Mouse (Mus musculus) lung, postnatal 0 days (tissue): ENCODE measurements at regions not wholly inside any gene's neighbourhood (a gene's known extent, or its start where the extent isn't known, plus 50 kb on each side); places are given as distances from the start of the nearest gene placed in this dataset.

Source experiments
- ATAC-seq: fragments of 200-750 bp; cut with Nextera tagmentation; 2 replicates; pipeline ENCODE4 v1.8.0; 2017; ENCODE audit warnings: moderate library complexity
- DNase-seq: peaks from one replicate; pipeline ENCODE4 v3.0.0-alpha.2; 2016; ENCODE audit warnings: low spot score
- H3K27ac ChIP-seq: fragments of 300-500 bp; sonication (generic); 2 replicates; pipeline ENCODE4 v1.5.1; 2014; ENCODE audit warnings: antibody characterized with exemption, mild to moderate bottlenecking, low read length, mixed read lengths
- H3K27me3 ChIP-seq: fragments of 300-500 bp; sonication (generic); replicated peaks from 2 replicates; pipeline ENCODE4 v1.6.1; 2014; ENCODE audit warnings: low read length, mixed read lengths; ENCODE audit not compliant: insufficient read depth
- H3K36me3 ChIP-seq: fragments of 300-500 bp; sonication (generic); 2 replicates; pipeline ENCODE4 v1.6.1; 2014; ENCODE audit warnings: low read length, mixed read lengths; ENCODE audit not compliant: insufficient read depth
- H3K4me1 ChIP-seq: fragments of 300-500 bp; sonication (generic); 2 replicates; pipeline ENCODE4 v1.6.1; 2014; ENCODE audit warnings: antibody characterized with exemption, low read depth, low read length, mixed read lengths; ENCODE audit not compliant: insufficient read depth
- H3K4me2 ChIP-seq: fragments of 300-500 bp; sonication (generic); replicated peaks from 2 replicates; pipeline ENCODE4 v1.6.1; 2014; ENCODE audit warnings: low read depth, mild to moderate bottlenecking, low read length, moderate library complexity, mixed read lengths
- H3K4me3 ChIP-seq: fragments of 300-500 bp; sonication (generic); 2 replicates; pipeline ENCODE4 v1.5.1; 2014; ENCODE audit warnings: low read depth, low read length
- H3K9ac ChIP-seq: fragments of 300-500 bp; sonication (generic); replicated peaks from 2 replicates; pipeline ENCODE4 v1.6.1; 2014; ENCODE audit warnings: low read depth, mild to moderate bottlenecking
- H3K9me3 ChIP-seq: fragments of 300-500 bp; sonication (generic); 2 replicates; pipeline ENCODE4 v1.6.1; 2016; ENCODE audit warnings: low read length, mixed read lengths
- CTCF ChIP-seq: IDR thresholded peaks from 2 replicates; pipeline ENCODE4 v1.5.1; 2016; ENCODE audit warnings: antibody characterized with exemption, mild to moderate bottlenecking
- EP300 ChIP-seq: IDR thresholded peaks from 2 replicates; pipeline ENCODE4 v1.6.1; 2016; ENCODE audit warnings: antibody characterized with exemption, mild to moderate bottlenecking, control low read depth
- WGBS: fragments of 180-500 bp; shearing (Covaris S2); extraction: QIAGEN DNeasy Blood & Tissue Kit; methylation state at CpG from one replicate; pipeline ENCODE4 v1.1.7; 2014; 5-methylcytosine and 5-hydroxymethylcytosine counted together

GRCm38 (mm10) chr11:56159412-56160074 is 118.7 kb upstream of the Nmur2 start:
- Histone ChIP-seq H3K4me2 (no peak overlapping the region), H3K4me1 (no peaks in the 10 kb centered on the region), H3K4me3 (no peak overlapping the region), H3K9ac (no peak overlapping the region), H3K27me3 (no peaks in the 10 kb centered on the region), H3K36me3 (no peaks in the 10 kb centered on the region), H3K27ac (no peak overlapping the region), H3K9me3 (no peaks in the 10 kb centered on the region)
- WGBS, result 38% methylated on average over 10 of the region's 10 CpGs
- DNase-seq (peak; percentile 80), ATAC-seq (peak; percentile 63; the same call in 1 of the 2 replicates)
- TF ChIP-seq EP300 (no peak), CTCF (peak; percentile 77)

GRCm38 (mm10) chr11:56150825-56151342 is 110.1 kb upstream of the Nmur2 start:
- ATAC-seq (peak; percentile 41), DNase-seq (peak; percentile 34)
- Histone ChIP-seq H3K4me1 (no peaks in the 10 kb centered on the region), H3K27me3 (no peaks in the 10 kb centered on the region), H3K4me3 (no peak overlapping the region), H3K27ac (0 out of 2 replicates have a peak overlapping the region, but pooled peaks have one; percentile 9), H3K9ac (no peak overlapping the region), H3K36me3 (no peaks in the 10 kb centered on the region), H3K4me2 (no peak overlapping the region), H3K9me3 (no peaks in the 10 kb centered on the region)
- 63% methylated on average over 13 of the region's 13 CpGs for WGBS
- TF ChIP-seq CTCF, result no peak
- peak; percentile 81 for TF ChIP-seq EP300

GRCm38 (mm10) chr11:56149752-56150151 is 108.9 kb upstream of the Nmur2 start:
- TF ChIP-seq EP300 (no peak), CTCF (no peak)
- Histone ChIP-seq H3K9ac (no peak overlapping the region), H3K4me1 (no peaks in the 10 kb centered on the region), H3K9me3 (no peaks in the 10 kb centered on the region), H3K36me3 (no peaks in the 10 kb centered on the region), H3K4me3 (no peak overlapping the region), H3K27me3 (no peaks in the 10 kb centered on the region), H3K27ac (no peak overlapping the region), H3K4me2 (no peak overlapping the region)
- WGBS, result 27% methylated on average over 1 of the region's 1 CpGs
- DNase-seq (no peak), ATAC-seq (no peak)

- H3K9me3 ChIP-seq, result no peaks in the 10 kb centered on the region
- TF ChIP-seq CTCF, result peak; percentile 66
- TF ChIP-seq EP300, result no peak
- 50% methylated on average over 1 of the region's 1 CpGs for WGBS
- no peak overlapping the region for H3K9ac ChIP-seq
- ATAC-seq (peak; percentile 58), DNase-seq (peak; percentile 62)
- no peak overlapping the region for H3K4me2 ChIP-seq
- H3K4me3 ChIP-seq, result no peak overlapping the region
- no peaks in the 10 kb centered on the region for H3K27me3 ChIP-seq
- no peaks in the 10 kb centered on the region for H3K36me3 ChIP-seq
- H3K27ac ChIP-seq, result no peak overlapping the region
- no peaks in the 10 kb centered on the region for H3K4me1 ChIP-seq
Measured at GRCm38 (mm10) chr11:56148956-56149355, 108.1 kb upstream of the Nmur2 start.

- H3K9ac ChIP-seq, result no peak overlapping the region
- H3K4me3 ChIP-seq, result no peak overlapping the region
- no peaks in the 10 kb centered on the region for H3K9me3 ChIP-seq
- no peak overlapping the region for H3K27ac ChIP-seq
- no peaks in the 10 kb centered on the region for H3K36me3 ChIP-seq
- no peak for TF ChIP-seq EP300
- no peak for TF ChIP-seq CTCF
- no peak overlapping the region for H3K4me2 ChIP-seq
- DNase-seq (peak; percentile 62), ATAC-seq (peak; percentile 59)
- no peaks in the 10 kb centered on the region for H3K4me1 ChIP-seq
- WGBS, result 54% methylated on average over 5 of the region's 5 CpGs
- no peaks in the 10 kb centered on the region for H3K27me3 ChIP-seq
Measured at GRCm38 (mm10) chr11:56146708-56147107, 105.9 kb upstream of the Nmur2 start.

GRCm38 (mm10) chr11:56131339-56131823 is 90.6 kb upstream of the Nmur2 start:
- no peaks in the 10 kb centered on the region for H3K36me3 ChIP-seq
- 30% methylated on average over 15 of the region's 15 CpGs for WGBS
- no peak overlapping the region for H3K27ac ChIP-seq
- no peak overlapping the region for H3K9ac ChIP-seq
- H3K4me3 ChIP-seq, result no peak overlapping the region
- H3K4me2 ChIP-seq, result no peak overlapping the region
- DNase-seq (peak; percentile 58), ATAC-seq (no peak)
- TF ChIP-seq EP300, result no peak
- TF ChIP-seq CTCF, result peak; percentile 86
- H3K4me1 ChIP-seq, result no peaks in the 10 kb centered on the region
- no peaks in the 10 kb centered on the region for H3K9me3 ChIP-seq
- H3K27me3 ChIP-seq, result no peaks in the 10 kb centered on the region
